Mouse (Mus musculus) left cerebral cortex, adult 18-20 months (tissue): ENCODE measurements around the gene Rabgap1l. TPM values are rescaled to one million over a fixed set of nuclear protein-coding genes. Genes with fewer than 3 reads are reported as not detected.

Source experiments
- DNase-seq, 2 experiments: peaks; one replicate each; pipeline ENCODE4 v3.0.0; 2021 to 2022; ENCODE audit warnings: low spot score in 2 of 2, mixed read lengths in 1 of 2
- long read RNA-seq, 2 experiments: library from polyadenylated mRNA; stranded (forward); transcript quantifications; one replicate each; pipeline ENCODE4 v2.0.0; 2021
- total RNA-seq, 2 experiments: library from RNA; stranded (reverse); gene quantifications; 2 replicates each; pipeline ENCODE4 v1.2.3; 2021

Rabgap1l gene
- total RNA-seq: 100 to 1,000 TPM; 205 to 221 TPM
- long read RNA-seq, experiment 1, full-length matches to known transcripts: 11 of 42 reads
- long read RNA-seq, experiment 1, partial matches to known transcripts: 5 of 42 reads
- long read RNA-seq, experiment 1, other reads (novel, unspliced or antisense): 26 of 42 reads
- long read RNA-seq, experiment 2, full-length matches to known transcripts: 8 of 37 reads
- long read RNA-seq, experiment 2, partial matches to known transcripts: 6 of 37 reads
- long read RNA-seq, experiment 2, other reads (novel, unspliced or antisense): 23 of 37 reads

- peak; percentile 70 to 83 for DNase-seq
These were observed at the start of gene Rabgap1l for GRCm38 (mm10) chr1:160792686-160793355. Gene Rabgap1l, minus strand, starts transcription at chr1:160793211.

- DNase-seq: no peak
These were observed 49.6 kb upstream of the Rabgap1l start for GRCm38 (mm10) chr1:160842567-160842966.

- DNase-seq: no peak
These were observed 47.6 kb upstream of the Rabgap1l start for GRCm38 (mm10) chr1:160840618-160841017.

- no peak for DNase-seq
These were observed 46.1 kb upstream of the Rabgap1l start for GRCm38 (mm10) chr1:160839095-160839494.

GRCm38 (mm10) chr1:160834446-160834845 lies 41.4 kb upstream of the Rabgap1l start:
- DNase-seq: no peak

GRCm38 (mm10) chr1:160832267-160833021 lies 39.4 kb upstream of the Rabgap1l start:
- no peak for DNase-seq

- no peak for DNase-seq
These were observed 37.8 kb upstream of the Rabgap1l start for GRCm38 (mm10) chr1:160830608-160831498.

- DNase-seq: no peak
These were observed 32.4 kb upstream of the Rabgap1l start for GRCm38 (mm10) chr1:160825441-160825856.

GRCm38 (mm10) chr1:160823638-160824037 lies 30.6 kb upstream of the Rabgap1l start:
- no peak for DNase-seq

- no peak for DNase-seq
These were observed 21.2 kb upstream of the Rabgap1l start for GRCm38 (mm10) chr1:160814198-160814597.

- DNase-seq: no peak
These were observed 19.4 kb upstream of the Rabgap1l start for GRCm38 (mm10) chr1:160812428-160812827.

- no peak for DNase-seq
These were observed 18.9 kb upstream of the Rabgap1l start for GRCm38 (mm10) chr1:160811930-160812329.

GRCm38 (mm10) chr1:160805268-160805667 lies 12.3 kb upstream of the Rabgap1l start:
- no peak for DNase-seq

GRCm38 (mm10) chr1:160799972-160800371 lies 7.0 kb upstream of the Rabgap1l start:
- DNase-seq: peak; percentile 46 to 49

GRCm38 (mm10) chr1:160795016-160795415 lies 2.0 kb upstream of the Rabgap1l start:
- DNase-seq: no peak

- no peak for DNase-seq
These were observed 1.1 kb upstream of the Rabgap1l start for GRCm38 (mm10) chr1:160793791-160794757.

GRCm38 (mm10) chr1:160792156-160792685 lies 790 bp downstream of the Rabgap1l start:
- DNase-seq: peak; percentile 12 to 45

GRCm38 (mm10) chr1:160791381-160792155 lies 1.4 kb downstream of the Rabgap1l start:
- DNase-seq: no peak

GRCm38 (mm10) chr1:160790630-160791029 lies 2.4 kb downstream of the Rabgap1l start:
- no peak for DNase-seq
